Mouse (Mus musculus): ENCODE measurements around the gene Slc7a10. TPM values are rescaled to one million over a fixed set of nuclear protein-coding genes. Genes with fewer than 3 reads are reported as not detected.

Gene Slc7a10
- 1 to 10 TPM in 1 of 2 experiments, not detected in 1; 2.0 TPM for total RNA-seq (2023)

DNA sequence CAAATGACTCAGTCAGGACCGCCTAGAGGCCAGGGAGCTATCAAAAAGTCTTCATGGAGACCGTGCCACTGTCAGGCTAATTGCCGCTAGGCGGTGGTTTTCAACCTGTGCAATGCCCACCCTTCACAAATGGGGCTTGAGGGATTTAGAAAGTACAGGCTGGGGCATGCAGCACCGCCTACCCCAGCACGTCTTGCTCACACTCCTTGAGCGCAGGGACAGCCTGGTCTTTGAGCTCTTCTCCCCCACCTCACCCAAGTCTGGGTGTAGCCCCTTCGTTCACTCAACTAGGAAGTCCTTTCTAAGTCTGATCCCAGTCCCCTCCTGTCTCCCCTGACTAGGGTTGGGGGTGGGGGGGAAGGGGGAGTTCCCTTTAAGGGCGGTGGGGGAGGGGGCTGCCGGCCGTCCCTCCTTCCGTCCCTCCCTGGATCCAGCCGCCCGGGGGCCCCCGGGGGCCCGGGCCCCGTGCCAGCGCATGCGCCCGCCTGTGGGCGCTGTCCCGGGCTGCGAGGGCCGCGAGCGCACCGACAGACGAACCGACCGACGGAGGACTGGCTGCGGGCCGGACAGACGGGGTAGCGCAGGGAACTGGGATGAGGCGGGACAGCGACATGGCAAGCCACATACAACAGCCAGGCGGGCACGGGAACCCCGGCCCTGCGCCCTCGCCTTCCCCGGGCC lies at the start of gene Slc7a10:
Gene Slc7a10 (plus strand): TSS at position 497 of the 681 bp plus-strand sequence.

DNA sequence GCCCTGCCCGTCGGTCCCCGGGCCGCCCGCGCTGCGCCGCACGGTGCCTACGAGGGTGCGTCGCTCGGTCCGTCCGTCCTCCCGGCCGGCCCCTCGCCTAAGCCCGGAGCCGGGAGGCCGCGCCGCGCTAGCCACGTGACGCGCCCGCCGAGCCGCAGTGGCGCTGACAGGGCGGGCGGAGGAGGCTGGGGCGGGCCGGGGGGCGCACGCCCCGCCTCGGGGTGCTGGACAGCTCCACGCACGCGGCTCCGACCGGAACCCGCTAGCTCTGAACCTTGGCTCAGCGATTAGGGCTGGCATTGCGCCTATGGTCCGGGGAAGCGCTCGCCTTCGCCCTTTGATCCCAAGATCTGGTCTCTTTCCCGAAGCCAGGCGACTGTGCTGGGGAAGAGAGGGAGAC lies 29.0 kb downstream of the Slc7a10 start, which contains the start of gene Lrp3:
Gene Lrp3 (minus strand): TSS at position 274 of the 400 bp plus-strand sequence.

Other genes starting within 250 kb of the Slc7a10 start
- gene Cebpg, start 129.8 kb upstream of the Slc7a10 start, total RNA-seq (2023): 10 to 100 TPM; 31.4 to 31.6 TPM
- 1 to 10 TPM; 1.5 to 2.1 TPM for gene Cebpa, start 67.1 kb upstream of the Slc7a10 start, total RNA-seq (2023)
- not detected for gene Lrp3, start 29.1 kb downstream of the Slc7a10 start, total RNA-seq (2023)
- 10 to 100 TPM; 15.5 to 16.5 TPM for gene Gpatch1, start 132.1 kb downstream of the Slc7a10 start, total RNA-seq (2023)
- gene Rhpn2, start 147.8 kb downstream of the Slc7a10 start, total RNA-seq (2023): not detected
- gene Faap24, start 210.5 kb downstream of the Slc7a10 start, total RNA-seq (2023): 10 to 100 TPM in 1 of 2 experiments, 1 to 10 TPM in 1; 9.2 to 11.8 TPM
- 10 to 100 TPM; 10.4 to 13.3 TPM for gene Cep89, start 210.7 kb downstream of the Slc7a10 start, total RNA-seq (2023)